Mouse (Mus musculus) heart, adult 2 months (tissue): ENCODE measurements at regions not wholly inside any gene's neighbourhood (a gene's known extent, or its start where the extent isn't known, plus 50 kb on each side); places are given as distances from the start of the nearest gene placed in this dataset.

Experiments used
- DNase-seq, 2 experiments: peaks; one replicate each; pipeline ENCODE4 v3.0.0; 2021
- H3K27ac ChIP-seq: fragments of 200-600 bp; 2 replicates; pipeline ENCODE4 v1.8.1; 2022
- H3K27me3 ChIP-seq: fragments of 200-500 bp; 2 replicates; pipeline ENCODE4 v1.6.1; 2012; ENCODE audit warnings: mild to moderate bottlenecking, low read length, inconsistent platforms, mixed read lengths; ENCODE audit not compliant: control insufficient read depth, insufficient read depth
- H3K36me3 ChIP-seq: fragments of 200-500 bp; 2 replicates; pipeline ENCODE4 v1.6.1; 2012; ENCODE audit warnings: low read length, inconsistent platforms; ENCODE audit not compliant: control insufficient read depth, insufficient read depth
- H3K4me1 ChIP-seq: fragments of 200-500 bp; 2 replicates; pipeline ENCODE4 v1.6.1; 2011; ENCODE audit warnings: low read length; ENCODE audit not compliant: control insufficient read depth, insufficient read depth
- H3K4me3 ChIP-seq: fragments of 200-600 bp; 2 replicates; pipeline ENCODE4 v1.8.1; 2022
- H3K79me2 ChIP-seq: fragments of 200-500 bp; replicated peaks from 2 replicates; pipeline ENCODE4 v1.6.1; 2012; ENCODE audit warnings: mild to moderate bottlenecking, inconsistent platforms, low read length, moderate library complexity, mixed read lengths; ENCODE audit not compliant: control insufficient read depth, insufficient read depth
- H3K9ac ChIP-seq: fragments of 200-500 bp; 2 replicates; pipeline ENCODE4 v1.6.1; 2012; ENCODE audit warnings: low read depth, mild to moderate bottlenecking, control low read depth, inconsistent platforms, low read length, mixed read lengths
- CTCF ChIP-seq: fragments of 200-600 bp; IDR thresholded peaks from 2 replicates; pipeline ENCODE4 v1.8.1; 2022; ENCODE audit warnings: antibody characterized with exemption, mild to moderate bottlenecking, moderate library complexity
- EP300 ChIP-seq: fragments of 200-500 bp; IDR thresholded peaks from 2 replicates; pipeline ENCODE4 v1.6.1; 2011; ENCODE audit warnings: low read depth, low read length, control low read depth; ENCODE audit not compliant: insufficient read depth
- POLR2A ChIP-seq: fragments of 200-500 bp; IDR thresholded peaks from 2 replicates; pipeline ENCODE4 v1.6.1; 2011; ENCODE audit warnings: mild to moderate bottlenecking, low read depth, low read length, control low read depth; ENCODE audit not compliant: insufficient read depth
- WGBS: fragments of 180-500 bp; shearing (Covaris S2); methylation state at CpG from one replicate; pipeline ENCODE4 v1.1.7; 2018; 5-methylcytosine and 5-hydroxymethylcytosine counted together
- intact Hi-C: fragments of 180-260 bp; cut with DNase I; formaldehyde crosslinking; loops from one replicate; pipeline ENCODE4 v1.15.1; 2025

- no peak for DNase-seq
- no peak overlapping the region for H3K27ac ChIP-seq
- WGBS = 63% methylated on average over 17 of the region's 17 CpGs
Measured at GRCm38 (mm10) chr7:34444263-34444662, 51.1 kb upstream of the Lsm14a start.

More at GRCm38 (mm10) chr7:34444263-34444662, 51.1 kb upstream of the Lsm14a start:
- Histone ChIP-seq H3K27me3 (no peaks in the 10 kb centered on the region), H3K4me1 (no peaks in the 10 kb centered on the region), H3K4me3 (no peak overlapping the region), H3K79me2 (no peaks in the 10 kb centered on the region), H3K9ac (no peak overlapping the region), H3K36me3 (no peaks in the 10 kb centered on the region)
- TF ChIP-seq CTCF = no peak
- TF ChIP-seq POLR2A = no peak
- no peak for TF ChIP-seq EP300
- intact Hi-C loops = no loop called here
